Mouse (Mus musculus) lung, embryonic 15.5 days (tissue): ENCODE measurements around the gene Cd81. TPM values are rescaled to one million over a fixed set of nuclear protein-coding genes. Genes with fewer than 3 reads are reported as not detected.

Experiments
- ATAC-seq: fragments of 200-750 bp; cut with Nextera tagmentation; 2 replicates; pipeline ENCODE4 v1.8.0; 2017; ENCODE audit warnings: moderate number of reproducible peaks, borderline replicate concordance; ENCODE audit not compliant: low FRiP score, low TSS enrichment; ENCODE audit errors: extremely low read depth
- H3K27ac ChIP-seq: fragments of 300-500 bp; sonication (generic); 2 replicates; pipeline ENCODE4 v1.5.1; 2015; ENCODE audit warnings: moderate library complexity, mild to moderate bottlenecking, inconsistent platforms
- H3K27me3 ChIP-seq: fragments of 300-500 bp; sonication (generic); 2 replicates; pipeline ENCODE4 v1.6.1; 2015; ENCODE audit warnings: inconsistent platforms
- H3K36me3 ChIP-seq: fragments of 300-500 bp; sonication (generic); 2 replicates; pipeline ENCODE4 v1.6.1; 2015; ENCODE audit warnings: inconsistent platforms
- H3K4me1 ChIP-seq: fragments of 300-500 bp; sonication (generic); 2 replicates; pipeline ENCODE4 v1.6.1; 2015; ENCODE audit warnings: inconsistent platforms
- H3K4me2 ChIP-seq: fragments of 300-500 bp; sonication (generic); 2 replicates; pipeline ENCODE4 v1.6.1; 2015; ENCODE audit warnings: inconsistent platforms, mild to moderate bottlenecking, moderate library complexity
- H3K4me3 ChIP-seq: fragments of 300-500 bp; sonication (generic); 2 replicates; pipeline ENCODE4 v1.5.1; 2015; ENCODE audit warnings: mild to moderate bottlenecking, inconsistent platforms
- H3K9ac ChIP-seq: fragments of 300-500 bp; sonication (generic); 2 replicates; pipeline ENCODE4 v1.6.1; 2015; ENCODE audit warnings: inconsistent platforms
- H3K9me3 ChIP-seq: fragments of 300-500 bp; sonication (generic); 2 replicates; pipeline ENCODE4 v1.6.1; 2016; ENCODE audit warnings: inconsistent platforms
- WGBS: fragments of 180-500 bp; shearing (Covaris S2); methylation state at CpG from one replicate; pipeline ENCODE4 v1.1.7; 2015; 5-methylcytosine and 5-hydroxymethylcytosine counted together
- polyA plus RNA-seq: library from polyadenylated mRNA; unstranded; fragments of >200 nt; fragmentation: Nextera tagmentation; extraction: Ambion mirVana; gene quantifications from 2 replicates; pipeline ENCODE4 v1.2.1, GENCODE M21; 2015

Gene Cd81
- polyA plus RNA-seq, 1 experiment from 2014 or later, result 720 TPM

DNA sequence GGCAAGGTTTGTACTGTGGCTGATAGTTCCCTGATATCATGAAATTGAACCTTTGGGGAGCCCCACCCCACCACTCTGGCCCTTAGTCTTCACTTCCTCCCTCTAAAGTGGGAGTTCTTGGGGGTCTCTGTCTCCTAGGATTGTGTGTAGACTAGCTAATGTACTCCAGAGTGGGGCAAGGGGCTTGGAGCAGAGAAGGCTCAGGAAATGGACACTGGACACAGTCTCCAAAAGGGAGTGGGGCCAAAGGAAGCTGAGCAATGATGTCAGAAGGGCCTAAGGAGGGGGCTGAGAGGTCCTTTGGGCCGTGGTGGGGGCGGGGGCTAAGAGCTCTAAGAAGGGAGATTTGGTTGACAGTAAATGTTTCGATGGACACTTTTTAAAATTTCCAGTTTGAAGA, 2.5 kb downstream of the Cd81 start:
- Histone ChIP-seq H3K9ac (peak overlapping the region; percentile 89), H3K4me1 (peaks cover 71% of the 10 kb centered on the region), H3K9me3 (no peaks in the 10 kb centered on the region), H3K27ac (peak overlapping the region; percentile 61), H3K27me3 (no peaks in the 10 kb centered on the region), H3K36me3 (peaks cover 9% of the 10 kb centered on the region; the same call in 1 of the 2 replicates), H3K4me3 (peak overlapping the region; percentile 82), H3K4me2 (peak overlapping the region; percentile 79)
- ATAC-seq, result no peak
- 68% methylated on average over 3 of the region's 3 CpGs for WGBS

- H3K4me3 ChIP-seq, result peak overlapping the region; percentile 82
- no peak for ATAC-seq
- H3K27me3 ChIP-seq, result no peaks in the 10 kb centered on the region
- H3K9ac ChIP-seq, result peak overlapping the region; percentile 89
- 58% methylated on average over 11 of the region's 11 CpGs for WGBS
- H3K9me3 ChIP-seq, result no peaks in the 10 kb centered on the region
- H3K4me2 ChIP-seq, result peak overlapping the region; percentile 79
- peaks cover 75% of the 10 kb centered on the region for H3K4me1 ChIP-seq
- peaks cover 15% of the 10 kb centered on the region for H3K36me3 ChIP-seq
- H3K27ac ChIP-seq, result peak overlapping the region; percentile 53
Observed at GRCm38 (mm10) chr7:143055499-143056186, 3.1 kb downstream of the Cd81 start.

- Histone ChIP-seq H3K4me1 (peaks cover 66% of the 10 kb centered on the region), H3K27ac (peak overlapping the region; percentile 78; the same call in 1 of the 2 replicates), H3K4me2 (peak overlapping the region; percentile 17), H3K36me3 (peaks cover 28% of the 10 kb centered on the region), H3K9me3 (no peaks in the 10 kb centered on the region), H3K27me3 (no peaks in the 10 kb centered on the region), H3K9ac (0 out of 2 replicates have a peak overlapping the region, but pooled peaks have one; percentile 5), H3K4me3 (0 out of 2 replicates have a peak overlapping the region, but pooled peaks have one; percentile 3)
- no peak for ATAC-seq
- WGBS, result 81% methylated on average over 5 of the region's 5 CpGs
Observed at GRCm38 (mm10) chr7:143057023-143057422, 4.5 kb downstream of the Cd81 start.

- ATAC-seq, result no peak
- no peak overlapping the region for H3K9ac ChIP-seq
- peak overlapping the region; percentile 17 for H3K4me2 ChIP-seq
- H3K9me3 ChIP-seq, result no peaks in the 10 kb centered on the region
- no peak overlapping the region for H3K4me3 ChIP-seq
- peaks cover 63% of the 10 kb centered on the region for H3K4me1 ChIP-seq
- peaks cover 35% of the 10 kb centered on the region for H3K36me3 ChIP-seq
- 22% methylated on average over 9 of the region's 9 CpGs for WGBS
- no peaks in the 10 kb centered on the region for H3K27me3 ChIP-seq
- peak overlapping the region; percentile 78 for H3K27ac ChIP-seq
Observed at GRCm38 (mm10) chr7:143057667-143058220, 5.2 kb downstream of the Cd81 start.

- Histone ChIP-seq H3K4me1 (peaks cover 63% of the 10 kb centered on the region), H3K9ac (0 out of 2 replicates have a peak overlapping the region, but pooled peaks have one; percentile 12), H3K4me2 (peak overlapping the region; percentile 38), H3K27ac (peak overlapping the region; percentile 78), H3K4me3 (no peak overlapping the region), H3K9me3 (no peaks in the 10 kb centered on the region), H3K36me3 (peaks cover 40% of the 10 kb centered on the region), H3K27me3 (no peaks in the 10 kb centered on the region)
- ATAC-seq, result peak; percentile 19; the same call in 1 of the 2 replicates
- WGBS, result 48% methylated on average over 5 of the region's 5 CpGs
Observed at GRCm38 (mm10) chr7:143058221-143058697, 5.7 kb downstream of the Cd81 start.

GRCm38 (mm10) chr7:143059202-143059870, 6.8 kb downstream of the Cd81 start:
- no peaks in the 10 kb centered on the region for H3K9me3 ChIP-seq
- H3K9ac ChIP-seq, result no peak overlapping the region
- peaks cover 51% of the 10 kb centered on the region for H3K36me3 ChIP-seq
- ATAC-seq, result no peak
- H3K27me3 ChIP-seq, result no peaks in the 10 kb centered on the region
- peaks cover 59% of the 10 kb centered on the region for H3K4me1 ChIP-seq
- no peak overlapping the region for H3K4me3 ChIP-seq
- H3K27ac ChIP-seq, result peak overlapping the region; percentile 78
- WGBS, result 47% methylated on average over 5 of the region's 5 CpGs
- H3K4me2 ChIP-seq, result peak overlapping the region; percentile 38; the same call in 1 of the 2 replicates

- H3K4me3 ChIP-seq, result no peak overlapping the region
- no peak overlapping the region for H3K27ac ChIP-seq
- no peak overlapping the region for H3K9ac ChIP-seq
- H3K27me3 ChIP-seq, result no peaks in the 10 kb centered on the region
- no peaks in the 10 kb centered on the region for H3K9me3 ChIP-seq
- H3K4me1 ChIP-seq, result peaks cover 26% of the 10 kb centered on the region
- no peak for ATAC-seq
- H3K36me3 ChIP-seq, result peaks cover 76% of the 10 kb centered on the region
- H3K4me2 ChIP-seq, result no peak overlapping the region
- WGBS, result 58% methylated on average over 2 of the region's 2 CpGs
Observed at GRCm38 (mm10) chr7:143062704-143063103, 10.2 kb downstream of the Cd81 start.

DNA sequence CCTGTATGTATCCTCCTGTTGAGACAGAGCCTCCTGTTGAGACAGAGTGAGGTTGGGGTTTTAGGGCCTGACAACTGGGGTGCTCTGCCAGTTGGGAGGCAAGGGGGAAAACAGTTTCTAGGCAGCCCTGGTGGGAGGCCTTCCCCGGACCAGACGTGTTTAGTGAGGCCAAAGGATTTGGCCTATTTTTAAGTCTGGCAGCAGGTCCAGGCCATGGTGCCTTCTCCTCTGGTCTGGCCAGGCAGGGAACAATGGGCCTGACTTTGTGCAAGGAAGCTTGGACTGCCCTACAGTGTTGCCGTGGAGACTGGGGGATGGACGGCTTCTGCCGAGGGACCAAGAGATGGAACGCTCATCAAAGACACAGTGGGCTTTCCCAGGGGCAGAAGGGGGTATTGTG, 11.7 kb downstream of the Cd81 start:
- ATAC-seq, result no peak
- H3K9me3 ChIP-seq, result no peaks in the 10 kb centered on the region
- H3K36me3 ChIP-seq, result peaks cover 83% of the 10 kb centered on the region
- H3K27me3 ChIP-seq, result no peaks in the 10 kb centered on the region
- H3K4me1 ChIP-seq, result peaks cover 22% of the 10 kb centered on the region
- no peak overlapping the region for H3K4me2 ChIP-seq
- H3K4me3 ChIP-seq, result no peak overlapping the region
- 76% methylated on average over 6 of the region's 6 CpGs for WGBS
- H3K9ac ChIP-seq, result no peak overlapping the region
- H3K27ac ChIP-seq, result no peak overlapping the region; the same call in 1 of the 2 replicates

DNA sequence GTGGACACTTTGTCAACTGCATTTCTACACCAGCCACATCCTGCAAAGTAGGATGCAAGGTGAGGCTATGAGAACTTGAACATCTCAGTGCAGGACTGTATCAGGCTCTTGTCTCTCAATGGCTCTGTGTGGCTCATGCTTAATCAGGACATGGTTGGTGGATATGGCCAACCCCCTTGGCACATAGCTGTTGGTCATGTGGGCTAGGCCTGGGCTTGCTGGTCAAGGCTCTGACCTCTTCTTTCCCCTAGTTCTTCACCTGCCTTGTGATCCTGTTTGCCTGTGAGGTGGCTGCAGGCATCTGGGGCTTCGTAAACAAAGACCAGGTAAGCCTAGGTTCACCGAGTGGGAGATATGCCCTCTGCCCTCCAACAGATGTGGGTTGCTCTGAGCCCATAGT, 13.2 kb downstream of the Cd81 start:
- no peak overlapping the region for H3K4me2 ChIP-seq
- 81% methylated on average over 2 of the region's 2 CpGs for WGBS
- ATAC-seq, result no peak

GRCm38 (mm10) chr7:143067469-143067868, 14.9 kb downstream of the Cd81 start:
- Histone ChIP-seq H3K4me1 (peaks cover 24% of the 10 kb centered on the region), H3K36me3 (peaks cover 60% of the 10 kb centered on the region), H3K27ac (0 out of 2 replicates have a peak overlapping the region, but pooled peaks have one; percentile 95), H3K9me3 (no peaks in the 10 kb centered on the region), H3K27me3 (no peaks in the 10 kb centered on the region), H3K9ac (no peak overlapping the region), H3K4me3 (no peak overlapping the region), H3K4me2 (no peak overlapping the region)
- WGBS, result 70% methylated on average over 2 of the region's 2 CpGs
- no peak for ATAC-seq

More for the DNA sequence above, 13.2 kb downstream of the Cd81 start:
- peaks cover 19% of the 10 kb centered on the region for H3K4me1 ChIP-seq
- no peaks in the 10 kb centered on the region for H3K27me3 ChIP-seq
- no peak overlapping the region for H3K9ac ChIP-seq
- peaks cover 77% of the 10 kb centered on the region for H3K36me3 ChIP-seq
- no peak overlapping the region for H3K4me3 ChIP-seq
- H3K9me3 ChIP-seq, result no peaks in the 10 kb centered on the region
- no peak overlapping the region for H3K27ac ChIP-seq

GRCm38 (mm10) chr7:143067897-143068296, 15.4 kb downstream of the Cd81 start:
- Histone ChIP-seq H3K27ac (peak overlapping the region; percentile 95), H3K27me3 (no peaks in the 10 kb centered on the region), H3K4me3 (no peak overlapping the region), H3K9ac (no peak overlapping the region), H3K36me3 (peaks cover 55% of the 10 kb centered on the region), H3K4me1 (peaks cover 24% of the 10 kb centered on the region), H3K9me3 (no peaks in the 10 kb centered on the region), H3K4me2 (no peak overlapping the region)
- 77% methylated on average over 3 of the region's 3 CpGs for WGBS
- ATAC-seq, result no peak
